Mouse (Mus musculus) lung, embryonic 14.5 days (tissue): ENCODE results near the gene D430041D05Rik. TPM values are rescaled to one million over a fixed set of nuclear protein-coding genes. Genes with fewer than 3 reads are reported as not detected.
A peak's percentile ranks its signal among the peaks of the same experiment; 100 is the strongest.

Experiments
- ATAC-seq: fragments of 200-750 bp; cut with Nextera tagmentation; 2 replicates; pipeline ENCODE4 v1.8.0; 2017; ENCODE audit warnings: mild to moderate bottlenecking, moderate TSS enrichment, moderate library complexity; ENCODE audit not compliant: insufficient read depth
- DNase-seq: peaks from one replicate; pipeline ENCODE4 v3.0.0-alpha.2; 2015
- H3K27ac ChIP-seq: fragments of 300-500 bp; sonication (generic); 2 replicates; pipeline ENCODE4 v1.5.1; 2014; ENCODE audit warnings: low read depth, mild to moderate bottlenecking, moderate library complexity
- H3K27me3 ChIP-seq: fragments of 300-500 bp; sonication (generic); 2 replicates; pipeline ENCODE4 v1.6.1; 2014; ENCODE audit warnings: low read length, control low read depth; ENCODE audit not compliant: insufficient read depth
- H3K36me3 ChIP-seq: fragments of 300-500 bp; sonication (generic); 2 replicates; pipeline ENCODE4 v1.6.1; 2014; ENCODE audit warnings: control low read depth; ENCODE audit not compliant: insufficient read depth
- H3K4me1 ChIP-seq: fragments of 300-500 bp; sonication (generic); 2 replicates; pipeline ENCODE4 v1.6.1; 2014; ENCODE audit warnings: antibody characterized with exemption, control low read depth; ENCODE audit not compliant: insufficient read depth
- H3K4me2 ChIP-seq: fragments of 300-500 bp; sonication (generic); 2 replicates; pipeline ENCODE4 v1.6.1; 2014; ENCODE audit warnings: mild to moderate bottlenecking
- H3K4me3 ChIP-seq: fragments of 300-500 bp; sonication (generic); 2 replicates; pipeline ENCODE4 v1.5.1; 2014; ENCODE audit warnings: low read depth, low read length
- H3K9ac ChIP-seq: fragments of 300-500 bp; sonication (generic); 2 replicates; pipeline ENCODE4 v1.6.1; 2014
- H3K9me3 ChIP-seq: fragments of 300-500 bp; sonication (generic); 2 replicates; pipeline ENCODE4 v1.6.1; 2016; ENCODE audit warnings: low read depth, low read length, control low read depth
- CTCF ChIP-seq: IDR thresholded peaks from 2 replicates; pipeline ENCODE4 v1.5.1; 2016; ENCODE audit warnings: antibody characterized with exemption, low read depth
- WGBS: fragments of 180-500 bp; shearing (Covaris S2); extraction: QIAGEN DNeasy Blood & Tissue Kit; methylation state at CpG from one replicate; pipeline ENCODE4 v1.1.7; 2014; 5-methylcytosine and 5-hydroxymethylcytosine counted together
- polyA plus RNA-seq: library from polyadenylated mRNA; unstranded; fragments of >200 nt; fragmentation: Nextera tagmentation; extraction: Ambion mirVana; gene quantifications from 2 replicates; pipeline ENCODE4 v1.2.1, GENCODE M21; 2014

The D430041D05Rik gene
- polyA plus RNA-seq, 1 experiment from 2014 or later: 1.3 TPM

DNA sequence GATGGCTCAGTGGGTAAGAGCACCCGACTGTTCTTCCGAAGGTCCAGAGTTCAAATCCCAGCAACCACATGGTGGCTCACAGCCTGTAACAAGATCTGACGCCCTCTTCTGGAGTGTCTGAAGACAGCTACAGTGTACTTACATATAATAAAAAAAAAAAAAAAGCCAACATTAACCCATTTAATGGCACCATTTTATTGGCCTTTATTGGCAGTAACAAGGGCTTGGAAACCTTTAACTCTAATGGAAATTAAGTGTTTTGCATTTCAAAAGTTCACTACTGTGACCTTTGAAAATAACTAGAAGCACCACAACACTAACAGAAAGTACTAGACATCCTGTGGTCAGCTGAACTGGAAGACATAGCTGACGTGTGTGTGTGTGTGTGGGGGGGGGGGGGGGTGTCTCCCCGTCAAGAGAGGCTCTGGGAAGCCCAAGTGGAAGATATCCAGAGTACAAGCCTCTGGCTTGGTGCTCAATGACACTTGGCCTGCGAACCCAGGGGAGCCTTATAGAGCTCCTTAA, 39.1 kb downstream of the D430041D05Rik start:
- H3K27me3 ChIP-seq: no peaks in the 10 kb centered on the region
- no peak overlapping the region for H3K4me3 ChIP-seq
- H3K4me1 ChIP-seq: peaks cover 7% of the 10 kb centered on the region
- no peak overlapping the region for H3K9ac ChIP-seq
- DNase-seq (no peak), ATAC-seq (no peak)
- H3K27ac ChIP-seq: no peak overlapping the region
- no peak overlapping the region for H3K4me2 ChIP-seq
- no peaks in the 10 kb centered on the region for H3K36me3 ChIP-seq
- no peak for TF ChIP-seq CTCF
- no peaks in the 10 kb centered on the region for H3K9me3 ChIP-seq
- 72% methylated on average over 6 of the region's 6 CpGs for WGBS

DNA sequence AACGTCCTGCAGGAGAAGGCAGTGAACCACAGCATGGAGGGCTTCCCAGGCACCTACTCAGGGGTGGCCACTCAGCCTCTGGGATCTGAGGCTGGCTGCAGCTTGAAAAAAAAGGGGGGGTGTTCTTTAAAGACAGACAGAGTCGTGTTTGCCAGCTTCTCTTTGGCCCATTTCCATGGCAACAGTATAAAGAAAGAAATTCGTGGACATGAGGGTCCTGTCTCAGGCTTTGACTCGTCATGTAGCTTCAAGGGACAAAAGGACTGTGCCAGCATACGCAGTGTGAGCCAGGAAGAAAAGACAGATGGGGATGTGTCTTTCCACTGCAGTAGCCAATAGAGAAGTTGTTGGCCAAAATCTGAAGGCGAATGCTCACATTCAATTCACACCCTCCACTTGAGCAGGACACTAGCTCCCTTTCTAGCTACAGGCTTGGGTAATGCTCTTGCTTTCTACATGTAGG, 42.9 kb downstream of the D430041D05Rik start:
- H3K27me3 ChIP-seq: no peaks in the 10 kb centered on the region
- ATAC-seq (peak; percentile 93), DNase-seq (peak; percentile 87)
- no peaks in the 10 kb centered on the region for H3K36me3 ChIP-seq
- WGBS: 17% methylated on average over 6 of the region's 6 CpGs
- H3K4me1 ChIP-seq: peaks cover 7% of the 10 kb centered on the region
- no peak for TF ChIP-seq CTCF
- no peak overlapping the region for H3K9ac ChIP-seq
- H3K9me3 ChIP-seq: no peaks in the 10 kb centered on the region
- peak overlapping the region; percentile 69; the same call in 1 of the 2 replicates for H3K27ac ChIP-seq
- no peak overlapping the region for H3K4me2 ChIP-seq
- H3K4me3 ChIP-seq: no peak overlapping the region

DNA sequence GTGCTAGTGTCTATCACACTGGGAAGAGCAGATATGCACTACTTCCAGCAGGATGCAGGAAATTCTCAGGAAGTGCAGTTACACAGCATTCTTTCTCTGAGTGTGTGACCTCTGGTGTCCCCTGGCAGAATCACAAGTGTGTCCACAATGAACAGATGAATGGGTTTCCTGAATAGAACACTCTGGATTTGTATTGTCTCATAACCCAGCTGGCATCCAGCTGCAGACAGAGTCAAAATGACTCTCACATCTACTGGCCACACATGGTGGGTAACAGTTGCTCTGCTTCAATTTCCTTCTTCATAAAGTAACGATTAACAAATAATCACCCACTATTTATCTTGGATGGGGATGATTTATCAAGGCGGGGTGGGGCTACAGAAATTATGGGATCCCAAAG, 43.5 kb downstream of the D430041D05Rik start:
- ATAC-seq (peak; percentile 89), DNase-seq (peak; percentile 82)
- Histone ChIP-seq H3K9ac (no peak overlapping the region), H3K4me3 (no peak overlapping the region), H3K9me3 (no peaks in the 10 kb centered on the region), H3K27ac (peak overlapping the region; percentile 69; the same call in 1 of the 2 replicates), H3K4me2 (no peak overlapping the region), H3K4me1 (peaks cover 7% of the 10 kb centered on the region), H3K27me3 (no peaks in the 10 kb centered on the region), H3K36me3 (no peaks in the 10 kb centered on the region)
- 37% methylated on average over 2 of the region's 2 CpGs for WGBS
- TF ChIP-seq CTCF: peak; percentile 35; the same call in 1 of the 2 replicates

DNA sequence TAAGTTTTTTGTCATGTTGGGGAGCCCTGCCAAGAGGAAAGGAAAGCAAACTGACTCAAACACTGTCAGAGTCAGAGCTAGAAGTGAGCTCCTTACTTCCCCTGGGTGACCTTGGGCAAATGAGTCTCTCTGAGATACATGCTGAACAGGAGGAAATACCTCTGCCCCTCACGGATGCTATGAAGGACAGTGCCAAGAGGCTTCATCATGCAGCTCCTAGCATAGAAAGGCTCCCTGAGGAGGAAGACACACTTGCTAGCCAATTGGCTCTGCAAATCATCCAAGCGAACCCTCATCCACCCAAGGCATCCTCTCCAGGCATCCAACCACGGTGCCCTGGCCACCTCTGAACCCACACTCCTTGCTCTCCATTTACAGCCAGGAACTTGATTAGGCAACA, 51.5 kb downstream of the D430041D05Rik start:
- Histone ChIP-seq H3K4me1 (no peaks in the 10 kb centered on the region), H3K4me3 (no peak overlapping the region), H3K9ac (no peak overlapping the region), H3K27me3 (no peaks in the 10 kb centered on the region), H3K4me2 (no peak overlapping the region), H3K9me3 (no peaks in the 10 kb centered on the region), H3K27ac (no peak overlapping the region), H3K36me3 (no peaks in the 10 kb centered on the region)
- ATAC-seq: no peak
- no peak for TF ChIP-seq CTCF
- 65% methylated on average over 3 of the region's 3 CpGs for WGBS
- DNase-seq: no peak

DNA sequence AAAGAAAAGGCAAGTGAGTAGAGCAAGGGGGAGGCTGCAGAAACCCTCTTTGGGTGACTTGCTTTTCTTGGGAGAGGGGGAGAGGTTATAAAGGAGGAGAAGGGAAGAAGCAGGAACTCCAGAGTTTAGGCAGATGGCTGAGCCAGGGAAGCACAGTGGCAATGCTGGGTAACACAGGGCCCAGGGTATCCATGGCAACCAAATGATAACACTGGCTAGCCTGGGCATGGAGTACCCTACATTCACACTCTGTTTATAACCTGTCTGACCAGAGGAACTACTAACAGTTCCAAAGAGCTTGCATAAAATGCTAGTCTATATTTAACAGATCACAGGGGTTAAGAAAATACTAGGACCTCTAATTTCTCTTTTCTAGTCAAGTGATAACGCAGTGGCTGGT, 51.9 kb downstream of the D430041D05Rik start:
- 72% methylated on average over 1 of the region's 1 CpGs for WGBS
- TF ChIP-seq CTCF: no peak
- no peaks in the 10 kb centered on the region for H3K9me3 ChIP-seq
- H3K27me3 ChIP-seq: no peaks in the 10 kb centered on the region
- no peaks in the 10 kb centered on the region for H3K36me3 ChIP-seq
- ATAC-seq (no peak), DNase-seq (peak; percentile 24)
- no peaks in the 10 kb centered on the region for H3K4me1 ChIP-seq
- H3K4me3 ChIP-seq: no peak overlapping the region
- H3K27ac ChIP-seq: no peak overlapping the region
- no peak overlapping the region for H3K9ac ChIP-seq
- H3K4me2 ChIP-seq: no peak overlapping the region

DNA sequence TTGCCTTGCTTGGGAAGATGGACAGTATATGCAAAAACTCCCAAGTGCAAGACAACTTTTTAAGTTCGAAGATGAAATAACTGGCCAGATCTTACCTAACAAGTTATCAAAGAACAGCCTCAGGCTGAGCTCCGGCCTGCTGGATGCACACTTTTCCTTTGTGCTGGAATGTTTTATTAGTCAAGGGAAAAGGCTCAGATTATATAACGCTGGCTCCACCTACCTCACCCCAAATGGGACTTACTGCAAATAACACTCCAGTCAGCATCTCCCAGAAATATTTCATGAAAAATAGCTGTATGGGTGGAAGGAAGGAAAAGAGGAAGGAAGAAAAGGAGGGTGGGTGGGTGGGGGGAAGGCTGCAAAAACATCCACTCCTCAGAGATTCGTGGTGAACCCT, 54.3 kb downstream of the D430041D05Rik start:
- ATAC-seq: no peak

DNA sequence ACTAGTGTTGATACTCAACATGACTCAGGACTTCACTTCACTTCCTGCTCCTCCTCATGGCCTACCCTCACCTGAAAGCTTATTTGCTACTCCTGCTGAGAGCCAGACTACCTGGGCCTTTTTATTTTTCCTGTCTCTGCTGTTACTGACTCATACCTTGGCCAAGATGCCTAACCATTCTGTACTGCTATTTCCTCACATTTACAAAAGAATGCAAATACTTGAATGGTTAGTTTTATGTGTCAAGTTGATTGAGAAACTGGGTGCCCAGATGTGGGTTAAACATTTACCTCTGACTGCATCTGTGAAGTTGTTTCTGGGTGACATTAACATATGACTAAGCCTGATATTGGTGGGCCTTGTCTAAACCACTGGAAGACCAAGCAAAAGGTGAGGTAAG, 56.7 kb downstream of the D430041D05Rik start:
- no peak for TF ChIP-seq CTCF
- Histone ChIP-seq H3K4me1 (no peaks in the 10 kb centered on the region), H3K4me3 (no peak overlapping the region), H3K36me3 (no peaks in the 10 kb centered on the region), H3K9ac (no peak overlapping the region), H3K27me3 (no peaks in the 10 kb centered on the region), H3K4me2 (no peak overlapping the region), H3K27ac (no peak overlapping the region), H3K9me3 (no peaks in the 10 kb centered on the region)
- no peak for DNase-seq
- ATAC-seq: no peak

More for the DNA sequence above, 54.3 kb downstream of the D430041D05Rik start:
- 76% methylated on average over 4 of the region's 4 CpGs for WGBS
- no peak overlapping the region for H3K4me3 ChIP-seq
- no peaks in the 10 kb centered on the region for H3K27me3 ChIP-seq
- no peaks in the 10 kb centered on the region for H3K36me3 ChIP-seq
- TF ChIP-seq CTCF: no peak
- no peak for DNase-seq
- H3K4me2 ChIP-seq: no peak overlapping the region
- no peak overlapping the region for H3K27ac ChIP-seq
- no peaks in the 10 kb centered on the region for H3K9me3 ChIP-seq
- H3K9ac ChIP-seq: no peak overlapping the region
- no peaks in the 10 kb centered on the region for H3K4me1 ChIP-seq

DNA sequence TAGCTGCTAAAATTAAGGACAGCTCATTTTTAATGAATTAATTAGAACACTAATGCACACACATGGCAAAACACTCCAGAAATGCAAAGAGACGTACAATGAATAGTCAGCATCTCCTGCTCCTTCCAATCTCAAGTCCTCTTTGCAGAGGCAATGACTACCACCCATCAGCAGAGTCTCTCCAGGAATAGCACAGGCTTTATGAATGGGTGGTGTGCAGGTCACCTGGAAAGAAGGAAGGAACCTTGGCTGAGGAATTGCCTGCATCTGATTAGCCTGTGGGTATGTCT, 58.7 kb downstream of the D430041D05Rik start:
- Histone ChIP-seq H3K4me1 (no peaks in the 10 kb centered on the region), H3K9ac (no peak overlapping the region), H3K9me3 (no peaks in the 10 kb centered on the region), H3K27me3 (no peaks in the 10 kb centered on the region), H3K4me2 (no peak overlapping the region), H3K27ac (no peak overlapping the region), H3K36me3 (no peaks in the 10 kb centered on the region), H3K4me3 (no peak overlapping the region)
- no peak for DNase-seq
- 83% methylated on average over 1 of the region's 1 CpGs for WGBS
- TF ChIP-seq CTCF: no peak
- ATAC-seq: no peak
